Mouse (Mus musculus) hindbrain, embryonic 13.5 days (tissue): ENCODE data around the gene Bysl. TPM values are rescaled to one million over a fixed set of nuclear protein-coding genes. Genes with fewer than 3 reads are reported as not detected.
"Not testable (repeated sequence)": the region's sequence is repeated elsewhere in the genome, so short reads cannot be mapped to it uniquely, and the experiment has no call there.

Experiments used
- ATAC-seq: fragments of 200-750 bp; cut with Nextera tagmentation; 2 replicates; pipeline ENCODE4 v1.8.0; 2017; ENCODE audit warnings: moderate TSS enrichment; ENCODE audit not compliant: low FRiP score
- H3K27ac ChIP-seq: fragments of 300-500 bp; sonication (generic); 2 replicates; pipeline ENCODE4 v1.5.1; 2015; ENCODE audit warnings: inconsistent platforms, mild to moderate bottlenecking, moderate library complexity
- H3K27me3 ChIP-seq: fragments of 300-500 bp; sonication (generic); 2 replicates; pipeline ENCODE4 v1.6.1; 2015; ENCODE audit warnings: mild to moderate bottlenecking, inconsistent platforms
- H3K36me3 ChIP-seq: fragments of 300-500 bp; sonication (generic); 2 replicates; pipeline ENCODE4 v1.6.1; 2015; ENCODE audit warnings: mild to moderate bottlenecking, inconsistent platforms
- H3K4me1 ChIP-seq: fragments of 300-500 bp; sonication (generic); replicated peaks from 2 replicates; pipeline ENCODE4 v1.6.1; 2015; ENCODE audit warnings: inconsistent platforms
- H3K4me2 ChIP-seq: fragments of 300-500 bp; sonication (generic); 2 replicates; pipeline ENCODE4 v1.6.1; 2015; ENCODE audit warnings: inconsistent platforms, mild to moderate bottlenecking, moderate library complexity
- H3K4me3 ChIP-seq: fragments of 300-500 bp; sonication (generic); 2 replicates; pipeline ENCODE4 v1.5.1; 2015; ENCODE audit warnings: mild to moderate bottlenecking, inconsistent platforms
- H3K9ac ChIP-seq: fragments of 300-500 bp; sonication (generic); 2 replicates; pipeline ENCODE4 v1.6.1; 2015; ENCODE audit warnings: mild to moderate bottlenecking, inconsistent platforms
- H3K9me3 ChIP-seq: fragments of 300-500 bp; sonication (generic); 2 replicates; pipeline ENCODE4 v1.6.1; 2016; ENCODE audit warnings: inconsistent platforms
- WGBS: fragments of 180-500 bp; shearing (Covaris S2); methylation state at CpG from one replicate; pipeline ENCODE4 v1.1.7; 2015; 5-methylcytosine and 5-hydroxymethylcytosine counted together
- polyA plus RNA-seq: library from polyadenylated mRNA; unstranded; fragments of >200 nt; fragmentation: Nextera tagmentation; extraction: Ambion mirVana; gene quantifications from 2 replicates; pipeline ENCODE4 v1.2.1, GENCODE M21; 2015

Gene Bysl
- polyA plus RNA-seq, 1 experiment from 2014 or later = 33.9 TPM

GRCm38 (mm10) chr17:47630678-47631065, 19.4 kb upstream of the Bysl start, which contains the start of gene Usp49:
TSS of gene Usp49 (plus strand) at chr17:47630690.
- Histone ChIP-seq H3K4me1 (peaks cover 46% of the 10 kb centered on the region), H3K36me3 (peaks cover 10% of the 10 kb centered on the region; the same call in 1 of the 2 replicates), H3K27me3 (no peaks in the 10 kb centered on the region), H3K9ac (peak within 1 kb of the TSS; percentile 87), H3K9me3 (no peaks in the 10 kb centered on the region), H3K4me3 (peak within 1 kb of the TSS; percentile 71), H3K27ac (peak within 1 kb of the TSS; percentile 97), H3K4me2 (peak within 1 kb of the TSS; percentile 85)
- WGBS = 2% methylated on average over 3 of the region's 3 CpGs
- no peak for ATAC-seq

GRCm38 (mm10) chr17:47629717-47630677, 18.7 kb upstream of the Bysl start:
- H3K4me3 ChIP-seq = peak overlapping the region; percentile 71
- peak overlapping the region; percentile 85 for H3K4me2 ChIP-seq
- WGBS = under 1% methylated on average over 56 of the region's 61 CpGs
- H3K9me3 ChIP-seq = no peaks in the 10 kb centered on the region
- H3K27ac ChIP-seq = peak overlapping the region; percentile 97
- peaks cover 16% of the 10 kb centered on the region; the same call in 1 of the 2 replicates for H3K36me3 ChIP-seq
- no peaks in the 10 kb centered on the region for H3K27me3 ChIP-seq
- ATAC-seq = peak; percentile 75
- peaks cover 46% of the 10 kb centered on the region for H3K4me1 ChIP-seq
- H3K9ac ChIP-seq = peak overlapping the region; percentile 87

- Histone ChIP-seq H3K4me1 (peaks cover 46% of the 10 kb centered on the region), H3K9me3 (no peaks in the 10 kb centered on the region), H3K9ac (peak overlapping the region; percentile 87), H3K27me3 (no peaks in the 10 kb centered on the region), H3K4me3 (peak overlapping the region; percentile 71), H3K27ac (peak overlapping the region; percentile 97), H3K4me2 (peak overlapping the region; percentile 85), H3K36me3 (peaks cover 25% of the 10 kb centered on the region)
- peak; percentile 96 for ATAC-seq
- under 1% methylated on average over 62 of the region's 63 CpGs for WGBS
Observed at GRCm38 (mm10) chr17:47628851-47629676, 17.8 kb upstream of the Bysl start.

GRCm38 (mm10) chr17:47627791-47628190, 16.5 kb upstream of the Bysl start:
- Histone ChIP-seq H3K4me2 (peak overlapping the region; percentile 85; the same call in 1 of the 2 replicates), H3K27me3 (no peaks in the 10 kb centered on the region), H3K9ac (no peak overlapping the region), H3K27ac (no peak overlapping the region), H3K4me1 (peaks cover 36% of the 10 kb centered on the region), H3K4me3 (peak overlapping the region; percentile 71; the same call in 1 of the 2 replicates), H3K36me3 (peaks cover 34% of the 10 kb centered on the region), H3K9me3 (no peaks in the 10 kb centered on the region)
- WGBS = 84% methylated on average over 2 of the region's 2 CpGs
- ATAC-seq = no peak

GRCm38 (mm10) chr17:47626031-47626430, 14.7 kb upstream of the Bysl start:
- Histone ChIP-seq H3K4me1 (peaks cover 20% of the 10 kb centered on the region), H3K9me3 (no peaks in the 10 kb centered on the region), H3K4me3 (no peak overlapping the region), H3K27ac (no peak overlapping the region), H3K36me3 (peaks cover 49% of the 10 kb centered on the region), H3K27me3 (no peaks in the 10 kb centered on the region), H3K4me2 (no peak overlapping the region), H3K9ac (no peak overlapping the region)
- 94% methylated on average over 5 of the region's 5 CpGs for WGBS
- ATAC-seq = no peak

- Histone ChIP-seq H3K9me3 (no peaks in the 10 kb centered on the region), H3K27ac (no peak overlapping the region), H3K36me3 (peaks cover 52% of the 10 kb centered on the region), H3K4me2 (no peak overlapping the region), H3K4me3 (no peak overlapping the region), H3K27me3 (no peaks in the 10 kb centered on the region), H3K4me1 (peaks cover 12% of the 10 kb centered on the region), H3K9ac (no peak overlapping the region)
- 99% methylated on average over 2 of the region's 2 CpGs for WGBS
- ATAC-seq = no peak
Observed at GRCm38 (mm10) chr17:47625088-47625487, 13.8 kb upstream of the Bysl start.

GRCm38 (mm10) chr17:47624572-47624971, 13.3 kb upstream of the Bysl start:
- H3K4me2 ChIP-seq, H3K9ac ChIP-seq, H3K27me3 ChIP-seq, H3K4me3 ChIP-seq, H3K27ac ChIP-seq, ATAC-seq, H3K9me3 ChIP-seq: not testable (repeated sequence)
- Histone ChIP-seq H3K36me3 (peaks cover 55% of the 10 kb centered on the region), H3K4me1 (peaks cover 12% of the 10 kb centered on the region)
- WGBS = 98% methylated on average over 4 of the region's 5 CpGs

GRCm38 (mm10) chr17:47622912-47623554, 11.7 kb upstream of the Bysl start:
- no peaks in the 10 kb centered on the region for H3K27me3 ChIP-seq
- no peak overlapping the region for H3K27ac ChIP-seq
- no peak overlapping the region for H3K9ac ChIP-seq
- H3K36me3 ChIP-seq = peaks cover 62% of the 10 kb centered on the region
- H3K4me3 ChIP-seq = no peak overlapping the region
- H3K9me3 ChIP-seq = no peaks in the 10 kb centered on the region
- H3K4me1 ChIP-seq = peaks cover 4% of the 10 kb centered on the region
- no peak overlapping the region for H3K4me2 ChIP-seq
- WGBS = 94% methylated on average over 14 of the region's 14 CpGs
- ATAC-seq = no peak

- Histone ChIP-seq H3K27me3 (no peaks in the 10 kb centered on the region), H3K27ac (no peak overlapping the region), H3K9me3 (no peaks in the 10 kb centered on the region), H3K4me3 (no peak overlapping the region), H3K4me2 (no peak overlapping the region), H3K36me3 (peaks cover 64% of the 10 kb centered on the region), H3K9ac (no peak overlapping the region), H3K4me1 (no peaks in the 10 kb centered on the region)
- no peak for ATAC-seq
- 89% methylated on average over 13 of the region's 13 CpGs for WGBS
Observed at GRCm38 (mm10) chr17:47618556-47619311, 7.4 kb upstream of the Bysl start.

GRCm38 (mm10) chr17:47617605-47618307, 6.5 kb upstream of the Bysl start:
- Histone ChIP-seq H3K4me3 (no peak overlapping the region), H3K27me3 (no peaks in the 10 kb centered on the region), H3K36me3 (peaks cover 58% of the 10 kb centered on the region), H3K9me3 (no peaks in the 10 kb centered on the region), H3K4me2 (no peak overlapping the region), H3K9ac (no peak overlapping the region), H3K27ac (no peak overlapping the region), H3K4me1 (peaks cover 9% of the 10 kb centered on the region)
- ATAC-seq = no peak
- WGBS = 92% methylated on average over 9 of the region's 9 CpGs

GRCm38 (mm10) chr17:47616652-47617051, 5.4 kb upstream of the Bysl start:
- Histone ChIP-seq H3K4me1 (peaks cover 19% of the 10 kb centered on the region), H3K36me3 (peaks cover 47% of the 10 kb centered on the region), H3K27ac (no peak overlapping the region), H3K9ac (no peak overlapping the region), H3K4me3 (no peak overlapping the region), H3K27me3 (no peaks in the 10 kb centered on the region), H3K4me2 (no peak overlapping the region), H3K9me3 (no peaks in the 10 kb centered on the region)
- 97% methylated on average over 4 of the region's 4 CpGs for WGBS
- no peak for ATAC-seq
